Mouse (Mus musculus) embryo, embryonic 10 days (tissue): Measurements from ENCODE around the gene Ndufaf7.

Source experiments
- DNase-seq: peaks from one replicate; pipeline ENCODE4 v3.0.0-alpha.2; 2015; ENCODE audit warnings: low spot score

Gene Ndufaf7

GRCm38 (mm10) chr17:78964387-78964786 is 27.5 kb downstream of the Ndufaf7 start:
- no peak for DNase-seq

GRCm38 (mm10) chr17:78966092-78966883 is 29.4 kb downstream of the Ndufaf7 start:
- no peak for DNase-seq

GRCm38 (mm10) chr17:78968500-78968899 is 31.6 kb downstream of the Ndufaf7 start:
- DNase-seq: no peak

GRCm38 (mm10) chr17:78983166-78983565 is 46.2 kb downstream of the Ndufaf7 start:
- no peak for DNase-seq

GRCm38 (mm10) chr17:78983736-78984135 is 46.8 kb downstream of the Ndufaf7 start:
- DNase-seq: no peak

GRCm38 (mm10) chr17:78989015-78989414 is 52.1 kb downstream of the Ndufaf7 start:
- no peak for DNase-seq

GRCm38 (mm10) chr17:78991549-78991948 is 54.6 kb downstream of the Ndufaf7 start:
- DNase-seq: no peak

GRCm38 (mm10) chr17:78992303-78993027 is 55.5 kb downstream of the Ndufaf7 start:
- DNase-seq: no peak

GRCm38 (mm10) chr17:78993670-78994069 is 56.7 kb downstream of the Ndufaf7 start:
- DNase-seq: no peak

- no peak for DNase-seq
These were observed 57.4 kb downstream of the Ndufaf7 start for GRCm38 (mm10) chr17:78994382-78994781.

- no peak for DNase-seq
These were observed 58.2 kb downstream of the Ndufaf7 start for GRCm38 (mm10) chr17:78994931-78995820.
